Mouse (Mus musculus) spleen, adult 2 months (tissue): Measurements from ENCODE around the gene Abt1.

Experiments
- CTCF ChIP-seq: fragments of 200-500 bp; IDR thresholded peaks from 2 replicates; pipeline ENCODE4 v1.5.1; 2011; ENCODE audit warnings: mild to moderate bottlenecking, inconsistent platforms; ENCODE audit not compliant: insufficient read depth, insufficient read length, insufficient replicate concordance; ENCODE audit errors: extremely low read depth
- POLR2A ChIP-seq: fragments of 200-500 bp; IDR thresholded peaks from 2 replicates; pipeline ENCODE4 v1.6.1; 2011; ENCODE audit warnings: low read depth, low read length, inconsistent platforms

- TF ChIP-seq POLR2A = no peak
- no peak for TF ChIP-seq CTCF
Measured at GRCm38 (mm10) chr13:23453362-23453862, 29.7 kb upstream of the Abt1 start.
